Mouse (Mus musculus) splenic B cell, adult 2 months (primary cell): Measurements from ENCODE around the gene Rccd1.
"Not testable (repeated sequence)": the region's sequence is repeated elsewhere in the genome, so short reads cannot be mapped to it uniquely, and the experiment has no call there.

Source experiments
- DNase-seq: peaks from one replicate; pipeline ENCODE4 v3.0.0-alpha.2; 2011; ENCODE audit warnings: low read depth, low spot score
- H3K27me3 ChIP-seq: 2 replicates; pipeline ENCODE4 v1.6.1; 2012; ENCODE audit warnings: mild to moderate bottlenecking, low read length, moderate library complexity, mixed read lengths; ENCODE audit not compliant: control insufficient read depth, poor library complexity, insufficient read depth, severe bottlenecking
- H3K36me3 ChIP-seq: 2 replicates; pipeline ENCODE4 v1.6.1; 2012; ENCODE audit warnings: mild to moderate bottlenecking, low read length, moderate library complexity, mixed read lengths; ENCODE audit not compliant: control insufficient read depth, poor library complexity, insufficient read depth, severe bottlenecking

The Rccd1 gene

DNA sequence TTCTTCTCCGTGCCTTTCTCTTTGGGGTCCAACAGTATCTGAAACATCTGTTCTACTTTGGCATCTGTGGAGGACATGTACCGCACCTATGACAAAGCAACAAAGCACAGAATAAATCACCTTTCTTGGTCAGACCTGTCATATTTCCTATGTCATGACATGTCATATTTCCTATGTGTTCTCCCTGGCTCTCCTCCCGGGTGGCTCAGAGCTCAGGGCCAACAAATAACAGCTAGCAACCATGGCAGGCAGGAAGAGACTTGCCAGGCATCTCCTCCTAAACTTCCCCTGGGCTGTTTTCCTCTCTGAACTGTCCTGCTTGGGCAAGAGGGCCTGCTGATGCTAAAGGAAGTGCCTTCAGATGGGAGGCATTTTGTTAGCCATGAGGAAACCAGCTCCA is 12.7 kb upstream of the Rccd1 start:
- no peaks in the 10 kb centered on the region for H3K27me3 ChIP-seq
- DNase-seq, result no peak
- H3K36me3 ChIP-seq, result peaks cover 26% of the 10 kb centered on the region

DNA sequence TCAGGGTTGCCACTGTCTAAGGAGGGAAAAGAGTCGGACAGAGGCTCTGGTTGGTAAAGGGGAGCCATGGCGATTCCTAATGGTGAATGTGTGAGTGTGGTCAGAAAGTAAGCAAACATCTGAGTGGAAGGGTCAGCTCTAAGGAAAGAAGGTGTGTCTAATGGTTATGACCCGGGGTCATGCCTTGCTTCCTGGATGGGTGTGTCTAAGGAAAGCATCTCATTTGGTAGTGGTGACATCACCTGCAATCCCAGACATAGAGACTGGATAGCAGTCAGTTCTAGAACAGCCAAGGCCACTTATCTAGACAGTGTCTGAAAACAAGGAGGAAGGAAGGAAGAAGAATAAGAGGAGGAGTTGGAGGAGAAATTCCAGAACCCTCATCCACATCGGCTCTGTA is 10.6 kb upstream of the Rccd1 start:
- peaks cover 40% of the 10 kb centered on the region for H3K36me3 ChIP-seq
- H3K27me3 ChIP-seq, result no peaks in the 10 kb centered on the region
- no peak for DNase-seq

GRCm38 (mm10) chr7:80331433-80331832 is 7.2 kb upstream of the Rccd1 start:
- H3K36me3 ChIP-seq, result peaks cover 50% of the 10 kb centered on the region
- no peak for DNase-seq
- no peaks in the 10 kb centered on the region for H3K27me3 ChIP-seq

- Histone ChIP-seq H3K27me3 (no peaks in the 10 kb centered on the region), H3K36me3 (peaks cover 45% of the 10 kb centered on the region)
- no peak for DNase-seq
Observed at GRCm38 (mm10) chr7:80330278-80330677, 6.0 kb upstream of the Rccd1 start.

GRCm38 (mm10) chr7:80326076-80326475 is 1.8 kb upstream of the Rccd1 start:
- no peak for DNase-seq
- Histone ChIP-seq H3K27me3 (no peaks in the 10 kb centered on the region), H3K36me3 (peaks cover 19% of the 10 kb centered on the region)

DNA sequence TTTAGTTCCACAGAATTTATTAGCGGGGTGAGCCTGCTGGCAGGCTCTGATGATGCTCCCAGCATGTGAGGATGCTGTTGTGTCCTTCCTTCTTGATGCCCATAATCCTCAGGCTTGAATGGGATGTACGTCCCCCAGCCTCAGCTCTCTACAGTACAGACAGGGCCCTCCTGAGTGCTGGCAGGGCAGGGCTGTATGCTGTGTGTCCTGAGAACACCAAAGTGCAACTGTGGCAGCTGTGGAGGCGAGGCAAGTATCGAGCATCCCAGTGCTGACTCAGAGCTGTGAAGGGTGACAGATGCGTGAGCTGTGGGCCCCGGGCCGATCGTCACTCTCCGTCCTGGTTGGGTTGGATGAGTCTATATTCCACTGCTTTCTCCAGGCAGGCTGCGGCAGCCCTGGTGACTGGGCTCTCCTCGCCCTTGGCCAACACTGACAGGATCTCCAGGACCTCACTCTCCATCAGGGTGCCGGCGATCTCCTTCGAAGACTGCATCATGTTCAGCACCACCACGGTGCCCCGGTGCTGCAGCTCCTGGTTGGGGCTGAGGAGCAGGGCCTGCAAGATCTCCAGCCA is 1.1 kb upstream of the Rccd1 start:
- Histone ChIP-seq H3K36me3 (peaks cover 12% of the 10 kb centered on the region), H3K27me3 (no peaks in the 10 kb centered on the region)
- DNase-seq, result no peak

GRCm38 (mm10) chr7:80324816-80325119 is 514 bp upstream of the Rccd1 start:
- H3K27me3 ChIP-seq, H3K36me3 ChIP-seq, DNase-seq: not testable (repeated sequence)

DNA sequence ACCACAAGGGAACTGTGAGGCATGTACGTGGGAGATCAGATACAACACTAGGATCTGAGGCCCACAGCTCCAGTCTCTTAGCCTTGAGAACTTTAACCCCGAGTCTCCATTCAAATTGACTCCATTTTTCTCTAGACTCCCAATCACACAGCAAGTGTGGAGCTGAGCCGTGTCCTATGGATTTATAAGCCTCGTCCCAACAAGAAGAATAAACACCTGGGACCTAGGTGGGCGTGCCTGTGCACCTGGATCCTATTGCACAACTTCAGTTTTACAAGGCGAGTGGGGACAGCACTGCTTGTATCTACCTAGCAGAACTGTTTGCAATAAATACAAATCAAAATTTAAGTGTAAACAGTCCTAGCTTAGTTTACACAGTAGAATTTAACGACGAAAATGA is 918 bp downstream of the Rccd1 start:
- Histone ChIP-seq H3K36me3 (peaks cover 2% of the 10 kb centered on the region), H3K27me3 (no peaks in the 10 kb centered on the region)
- DNase-seq, result no peak

DNA sequence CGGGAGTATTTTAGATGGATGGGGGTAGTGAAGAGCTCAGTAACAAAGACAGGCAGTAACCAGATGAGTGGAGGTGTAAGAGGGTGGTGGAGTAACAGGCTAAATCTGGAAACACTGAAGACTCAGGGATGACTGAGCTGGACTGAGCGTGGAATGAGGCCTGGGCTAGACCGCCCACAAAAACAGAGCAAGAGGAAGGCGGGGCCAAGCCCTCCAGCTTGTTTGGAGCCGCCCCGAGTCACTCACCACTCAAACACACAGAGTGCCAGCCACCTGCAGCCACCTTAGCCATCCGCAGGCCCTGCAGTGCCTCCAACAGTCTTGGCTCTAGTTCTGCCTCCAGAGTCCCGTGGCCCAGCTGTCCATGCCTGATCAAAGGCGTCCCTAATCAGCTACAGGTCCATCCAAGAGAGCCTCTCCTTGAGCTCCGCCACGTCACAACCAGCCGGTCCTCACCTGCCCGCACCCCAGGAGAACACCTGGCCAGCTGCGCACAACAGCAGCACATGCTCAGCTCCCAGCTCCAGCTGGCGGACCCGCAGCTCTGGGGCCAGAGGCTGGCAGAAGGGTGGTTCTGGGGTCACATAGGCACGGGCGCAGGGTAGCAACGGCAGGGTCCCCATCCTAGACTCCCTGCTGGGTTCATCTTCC is 4.3 kb downstream of the Rccd1 start:
- H3K27me3 ChIP-seq, result no peaks in the 10 kb centered on the region
- no peaks in the 10 kb centered on the region for H3K36me3 ChIP-seq
- no peak for DNase-seq

GRCm38 (mm10) chr7:80318670-80319069 is 5.6 kb downstream of the Rccd1 start:
- H3K27me3 ChIP-seq, result no peaks in the 10 kb centered on the region
- no peak for DNase-seq
- H3K36me3 ChIP-seq, result no peaks in the 10 kb centered on the region

DNA sequence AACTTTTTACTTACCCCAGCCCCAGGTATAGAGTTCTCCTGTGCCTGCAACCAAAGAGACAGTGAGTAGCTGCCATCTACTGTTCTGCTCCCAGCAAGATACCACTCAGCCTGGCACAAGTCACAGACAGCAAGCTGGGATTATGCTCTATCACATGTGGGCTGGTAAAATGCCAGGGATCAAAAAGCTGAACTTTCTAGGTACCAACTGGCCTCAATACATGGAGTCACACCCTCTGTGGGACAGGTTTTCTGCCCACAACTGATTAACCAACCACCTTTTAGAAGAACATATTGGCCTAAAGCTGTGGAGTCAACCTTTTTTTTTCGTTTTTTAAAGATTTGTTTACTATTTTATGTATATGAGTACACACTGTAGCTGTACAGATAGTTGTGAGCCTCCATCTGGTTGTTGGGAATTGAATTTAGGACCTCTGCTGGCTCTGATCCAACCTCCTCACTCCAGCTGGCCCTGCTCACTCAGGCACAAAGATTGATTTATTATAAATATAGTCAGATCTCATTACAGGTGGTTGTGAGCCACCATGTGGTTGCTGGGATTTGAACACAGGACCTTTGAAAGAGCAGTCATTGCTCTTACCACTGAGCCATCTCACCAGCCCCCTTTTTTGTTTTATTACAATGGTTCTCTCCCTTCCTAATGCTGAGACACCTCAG is 6.7 kb downstream of the Rccd1 start:
- Histone ChIP-seq H3K36me3 (no peaks in the 10 kb centered on the region), H3K27me3 (no peaks in the 10 kb centered on the region)
- no peak for DNase-seq

- no peak for DNase-seq
- Histone ChIP-seq H3K36me3 (no peaks in the 10 kb centered on the region), H3K27me3 (no peaks in the 10 kb centered on the region)
Observed at GRCm38 (mm10) chr7:80315733-80316132, 8.5 kb downstream of the Rccd1 start.

DNA sequence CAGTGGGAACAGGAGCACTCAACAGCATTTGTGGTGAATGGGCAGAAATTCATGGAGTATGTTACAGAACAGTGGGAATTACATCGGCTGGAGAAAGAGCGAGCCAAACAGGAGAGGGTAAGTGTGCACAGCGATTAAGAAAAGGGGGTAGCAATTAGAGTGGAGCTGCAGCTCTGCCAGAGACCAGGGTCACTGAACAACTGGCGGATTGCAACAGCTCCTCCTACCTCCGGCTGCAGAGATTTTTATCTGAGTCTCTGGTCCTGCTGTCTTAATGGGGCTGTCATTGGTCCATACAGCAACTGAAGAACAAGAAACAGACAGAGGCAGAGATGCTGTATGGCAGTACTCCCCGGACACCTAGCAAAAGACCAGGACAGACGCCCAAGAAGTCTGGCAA is 13.5 kb downstream of the Rccd1 start:
- no peaks in the 10 kb centered on the region for H3K27me3 ChIP-seq
- no peaks in the 10 kb centered on the region for H3K36me3 ChIP-seq
- DNase-seq, result no peak

GRCm38 (mm10) chr7:80307766-80308165 is 16.5 kb downstream of the Rccd1 start:
- DNase-seq, result peak; percentile 40
- no peaks in the 10 kb centered on the region for H3K36me3 ChIP-seq

GRCm38 (mm10) chr7:80301522-80301921 is 22.7 kb downstream of the Rccd1 start:
- Histone ChIP-seq H3K36me3 (no peaks in the 10 kb centered on the region), H3K27me3 (no peaks in the 10 kb centered on the region)
- peak; percentile 26 for DNase-seq

More at GRCm38 (mm10) chr7:80307766-80308165, 16.5 kb downstream of the Rccd1 start:
- H3K27me3 ChIP-seq, result no peaks in the 10 kb centered on the region
